Comparison of ENCODE assay signal across 27 mouse cellular contexts in the genomic region with DNA sequence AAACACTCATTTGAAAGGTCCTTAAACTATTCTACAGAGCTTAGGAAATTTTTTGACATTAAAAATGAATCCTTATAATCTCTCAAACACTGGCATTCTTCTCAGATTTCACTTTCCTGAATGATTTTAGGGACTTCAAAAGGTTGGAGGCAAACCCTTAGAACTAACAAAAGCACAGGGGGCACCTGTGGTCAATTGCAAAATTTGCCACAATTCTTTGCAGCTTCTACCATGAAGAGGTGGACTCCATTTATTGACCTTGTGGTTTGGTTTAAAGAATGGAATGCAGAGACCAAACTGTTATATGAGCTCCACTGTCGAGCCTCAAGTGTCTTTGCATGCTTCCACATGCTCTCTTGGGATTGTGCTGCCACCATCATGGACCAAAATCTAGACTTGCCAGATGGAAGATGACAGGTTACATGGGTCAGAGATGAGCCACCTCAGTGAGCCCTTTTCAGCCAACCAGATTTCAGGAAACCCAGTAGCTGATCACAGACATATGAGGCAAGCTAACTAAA.
A peak's percentile ranks its signal among the peaks of the same experiment; 100 is the strongest.
DNase-seq lines count a peak whose midpoint lies in the region; ATAC-seq and TF ChIP-seq lines count a peak whose summit lies in the region.
"Had no signal": no experiment of that assay in that cellular context is flagged by ENCODE, and none has a peak within 500 bp of the region (broad histone marks: within the 10 kb centered on the region; RNA-seq: fewer than 3 reads in every experiment).

No protein-coding gene starts in this region.

- H3K4me1 ChIP-seq in lung, embryonic 15.5 days = 0 out of 2 replicates have a peak, but pooled peaks cover 6% of the 10 kb centered on the region
- H3K4me1 ChIP-seq: embryonic facial prominence, embryonic 13.5 days; embryonic facial prominence, embryonic 15.5 days; forebrain, embryonic 10.5 days; forebrain, embryonic 12.5 days had no signal

- no peak overlapping the region for H3K4me2 ChIP-seq in lung, embryonic 15.5 days
- no peak overlapping the region for H3K4me2 ChIP-seq in myocyte (ENCODE audit: low read depth)
- H3K4me2 ChIP-seq: embryonic facial prominence, embryonic 13.5 days; embryonic facial prominence, embryonic 15.5 days; forebrain, embryonic 12.5 days had no signal

- WGBS in lung, embryonic 15.5 days = 41% methylated on average over 1 of the region's 1 CpGs

- no peak for TF ChIP-seq POLR2A in myocyte (IDR thresholded peaks at IDR 0.05; ENCODE audit: insufficient read length, low read depth)

- no peak overlapping the region for H3K27ac ChIP-seq in lung, embryonic 15.5 days
- H3K27ac ChIP-seq: embryonic facial prominence, embryonic 13.5 days; embryonic facial prominence, embryonic 15.5 days; forebrain, embryonic 10.5 days; forebrain, embryonic 12.5 days had no signal

- peak; percentile 29 for DNase-seq in heart, adult 11 months
- DNase-seq in heart, adult 9 months (ENCODE audit: low spot score in 2 of 2) = no peak
- DNase-seq in lung, postnatal 14 days = no peak
- no peak for DNase-seq in retina, postnatal 1 day
- DNase-seq: adrenal gland, adult 8-10 months; adrenal gland, postnatal 14 days; adrenal gland, postnatal 36 days; cerebellum, adult 11-12 months; cerebellum, adult 8-10 months; cerebellum, adult 9-11 months; cerebellum, postnatal 14 days; cerebellum, postnatal 36 days; embryo, embryonic 11 days had no signal

- ATAC-seq in lung, embryonic 15.5 days (ENCODE audit: borderline replicate concordance, extremely low read depth, low FRiP score, low TSS enrichment) = 0 out of 2 replicates have a peak, but pooled peaks have one; percentile 23
- ATAC-seq: activated CD4-positive, CD25-positive, alpha-beta regulatory T cell, adult 4 months; CD4-positive, CD25-positive, alpha-beta regulatory T cell, adult 4 months; forebrain, embryonic 14.5 days; forebrain, embryonic 16.5 days; Patski had no signal

- no peaks in the 10 kb centered on the region for H3K36me3 ChIP-seq in lung, embryonic 15.5 days
- H3K36me3 ChIP-seq in myocyte (ENCODE audit: control insufficient read depth, insufficient read depth) = no peaks in the 10 kb centered on the region
- H3K36me3 ChIP-seq: embryonic facial prominence, embryonic 13.5 days; embryonic facial prominence, embryonic 15.5 days; forebrain, embryonic 10.5 days; forebrain, embryonic 12.5 days; G1E had no signal

- no peaks in the 10 kb centered on the region for H3K9me3 ChIP-seq in lung, embryonic 15.5 days
- H3K9me3 ChIP-seq: embryonic facial prominence, embryonic 13.5 days; embryonic facial prominence, embryonic 15.5 days; forebrain, embryonic 10.5 days; forebrain, embryonic 12.5 days had no signal

- no peak overlapping the region for H3K9ac ChIP-seq in lung, embryonic 15.5 days
- H3K9ac ChIP-seq: embryonic facial prominence, embryonic 13.5 days; embryonic facial prominence, embryonic 15.5 days; forebrain, embryonic 12.5 days had no signal

- no peaks in the 10 kb centered on the region for H3K27me3 ChIP-seq in lung, embryonic 15.5 days
- H3K27me3 ChIP-seq in myocyte (ENCODE audit: control insufficient read depth, insufficient read depth, insufficient read length) = no peaks in the 10 kb centered on the region
- H3K27me3 ChIP-seq: CH12.LX; forebrain, embryonic 12.5 days had no signal

- no peak overlapping the region for H3K4me3 ChIP-seq in lung, embryonic 15.5 days
- no peak overlapping the region for H3K4me3 ChIP-seq in myocyte
- H3K4me3 ChIP-seq: embryonic facial prominence, embryonic 13.5 days; embryonic facial prominence, embryonic 15.5 days; erythroblast, embryonic 14.5 days; forebrain, embryonic 10.5 days; forebrain, embryonic 12.5 days had no signal

- H3K79me2 ChIP-seq in myocyte (ENCODE audit: control insufficient read depth, insufficient read depth) = no peaks in the 10 kb centered on the region

- H3ac ChIP-seq in myocyte (ENCODE audit: control insufficient read depth, insufficient read length) = no peak overlapping the region

TF ChIP-seq in myocyte, 11 proteins besides CTCF, POLR2A, EP300 and RAD21:
- TF ChIP-seq USF1 (IDR thresholded peaks at IDR 0.05; ENCODE audit: low read depth) (no peak), E2F4 (IDR thresholded peaks at IDR 0.05; ENCODE audit: insufficient read depth) (no peak), REST (IDR thresholded peaks at IDR 0.05; ENCODE audit: insufficient read depth, insufficient read length) (no peak), CEBPB (IDR thresholded peaks at IDR 0.05; ENCODE audit: insufficient read depth, poor library complexity, severe bottlenecking) (peak; percentile 81), TCF3 (IDR thresholded peaks at IDR 0.05; ENCODE audit: insufficient read length, low read depth) (no peak), TCF12 (IDR thresholded peaks at IDR 0.05; ENCODE audit: insufficient read depth, poor library complexity, severe bottlenecking) (no peak), MAX (IDR thresholded peaks at IDR 0.05; ENCODE audit: low read depth) (no peak)
